ENCODE assay signal across 8 mouse cellular contexts in genomic region chr11:88233528-88234427, GRCm38 (mm10). TPM values are rescaled to one million over a fixed set of nuclear protein-coding genes. Genes with fewer than 3 reads are reported as not detected.
DNase-seq lines count a peak whose midpoint lies in the region; ATAC-seq and TF ChIP-seq lines count a peak whose summit lies in the region.

No protein-coding gene starts in this region.

- peak overlapping the region; percentile 80 for H3K27ac ChIP-seq in hindbrain, embryonic 14.5 days
- H3K27ac ChIP-seq in liver, embryonic 14.5 days, result no peak overlapping the region
- 0 out of 2 replicates have a peak overlapping the region, but pooled peaks have one; percentile 26 for H3K27ac ChIP-seq in olfactory bulb, adult 2 months (ENCODE audit: insufficient read depth, low read depth, low read length)

- H3K4me3 ChIP-seq in hindbrain, embryonic 14.5 days (replicated peaks; ENCODE audit: low read length), result no peak overlapping the region
- H3K4me3 ChIP-seq in liver, embryonic 14.5 days (ENCODE audit: insufficient read depth in 1 of 2, low read depth in 2 of 2, low read length in 2 of 2), result no peak overlapping the region
- no peak overlapping the region for H3K4me3 ChIP-seq in olfactory bulb, adult 2 months (ENCODE audit: insufficient read depth, low read depth, low read length)

- DNase-seq in CD4-positive, CD25-positive, alpha-beta regulatory T cell, adult 2 months (ENCODE audit: low read depth, low spot score), result peak; percentile 73
- DNase-seq in T-cell, adult 2 months (ENCODE audit: low spot score), result peak; percentile 50
- DNase-seq in hindbrain, embryonic 14.5 days (ENCODE audit: low spot score), result peak; percentile 71
- no peak for DNase-seq in liver, embryonic 14.5 days (ENCODE audit: low read depth in 3 of 3, low spot score in 3 of 3)
- no peak for DNase-seq in right cerebral cortex, adult 2 months (ENCODE audit: low spot score in 2 of 2)
- no peak for DNase-seq in urinary bladder, adult 18-20 months (ENCODE audit: low spot score in 2 of 2)
- DNase-seq in ovary, postnatal 36 days (ENCODE audit: low spot score), result no peak

- H3K4me2 ChIP-seq in hindbrain, embryonic 14.5 days (replicated peaks), result no peak overlapping the region
- H3K4me2 ChIP-seq in liver, embryonic 14.5 days (ENCODE audit: low read depth), result no peak overlapping the region

- 20% methylated on average over 17 of the region's 17 CpGs for WGBS in hindbrain, embryonic 14.5 days
- WGBS in liver, embryonic 14.5 days (ENCODE audit: insufficient replicate concordance), result 12% methylated on average over 17 of the region's 17 CpGs
- 55% methylated on average over 17 of the region's 17 CpGs for WGBS in olfactory bulb, adult 2 months

- no peak for TF ChIP-seq EP300 in liver, embryonic 14.5 days (IDR thresholded peaks at IDR 0.05; ENCODE audit: low read depth)

- no peak for TF ChIP-seq POLR2A in olfactory bulb, adult 2 months (IDR thresholded peaks at IDR 0.05; ENCODE audit: insufficient read depth, low read depth, low read length)

- TF ChIP-seq CTCF in liver, embryonic 14.5 days (IDR thresholded peaks at IDR 0.05; ENCODE audit: low read depth), result no peak
- no peak for TF ChIP-seq CTCF in olfactory bulb, adult 2 months (IDR thresholded peaks at IDR 0.05; ENCODE audit: insufficient read depth, low read depth, low read length)

- ATAC-seq in hindbrain, embryonic 14.5 days (ENCODE audit: low FRiP score), result peak; percentile 61; the same call in 1 of the 2 replicates
- peak; percentile 33; the same call in 1 of the 2 replicates for ATAC-seq in liver, embryonic 14.5 days (ENCODE audit: insufficient read depth)

- no peaks in the 10 kb centered on the region for H3K9me3 ChIP-seq in hindbrain, embryonic 14.5 days (ENCODE audit: control insufficient read depth, low read length)
- no peaks in the 10 kb centered on the region for H3K9me3 ChIP-seq in liver, embryonic 14.5 days (ENCODE audit: control insufficient read depth, low read length)

- H3K36me3 ChIP-seq in hindbrain, embryonic 14.5 days (replicated peaks; ENCODE audit: control insufficient read depth, insufficient read depth), result no peaks in the 10 kb centered on the region
- H3K36me3 ChIP-seq in liver, embryonic 14.5 days (replicated peaks; ENCODE audit: control insufficient read depth, insufficient read depth, low read depth), result no peaks in the 10 kb centered on the region

- H3K27me3 ChIP-seq in hindbrain, embryonic 14.5 days (ENCODE audit: control insufficient read depth, insufficient read depth, low read length), result no peaks in the 10 kb centered on the region
- H3K27me3 ChIP-seq in liver, embryonic 14.5 days (ENCODE audit: control insufficient read depth, insufficient read depth, low read length), result no peaks in the 10 kb centered on the region

- H3K9ac ChIP-seq in hindbrain, embryonic 14.5 days, result no peak overlapping the region; the same call in 1 of the 2 replicates
- H3K9ac ChIP-seq in liver, embryonic 14.5 days (replicated peaks), result no peak overlapping the region

- peaks cover 25% of the 10 kb centered on the region for H3K4me1 ChIP-seq in hindbrain, embryonic 14.5 days (replicated peaks; ENCODE audit: control insufficient read depth, insufficient read depth, low read length)
- peaks cover 4 to 15% of the 10 kb centered on the region in 2 experiments; a peak in 3 of 4 replicates for H3K4me1 ChIP-seq in liver, embryonic 14.5 days (replicated peaks; ENCODE audit: control insufficient read depth in 2 of 2, insufficient read depth in 2 of 2, low read length in 1 of 2)
- H3K4me1 ChIP-seq in olfactory bulb, adult 2 months (ENCODE audit: control insufficient read depth, insufficient read depth, low read length), result peaks cover 16% of the 10 kb centered on the region

RNA-seq across cellular contexts. Expression of gene Mrps23, which starts 29.6 kb away (rescaled TPM):
- 67.8 and 68.7 TPM in 2 replicates for polyA plus RNA-seq in hindbrain, embryonic 14.5 days (2014; fragmentation: Nextera tagmentation; extraction: Ambion mirVana)
- polyA plus RNA-seq in liver, embryonic 14.5 days (2012; rRNA removed), result 20.6 and 30.2 TPM in 2 replicates
- polyA plus RNA-seq in liver, embryonic 14.5 days (2014; fragmentation: Nextera tagmentation; extraction: Ambion mirVana), result 33.3 and 33.7 TPM in 2 replicates
- polyA plus RNA-seq in olfactory bulb, adult 2 months (2012; ENCODE audit: insufficient read depth, insufficient read length, low replicate concordance, missing spikeins), result not detected in 2 replicates

Comparison
In these comparisons a context has a peak if more than half of its experiments do, and no peak if none do; other contexts are left out.
1. DNase-seq: peak in CD4-positive, CD25-positive, alpha-beta regulatory T cell, adult 2 months (single experiment), T-cell, adult 2 months (single experiment) and hindbrain, embryonic 14.5 days (single experiment); none in liver, embryonic 14.5 days (0 of 3), right cerebral cortex, adult 2 months (0 of 2), urinary bladder, adult 18-20 months (0 of 2) and ovary, postnatal 36 days (single experiment).
2. RNA of gene Mrps23, which starts 29.6 kb away (polyA plus RNA-seq): 67.8 to 68.7 TPM in hindbrain, embryonic 14.5 days and 20.6 to 33.7 TPM in liver, embryonic 14.5 days; not detected in olfactory bulb, adult 2 months; every median in the first group is over 10 times any median in the second.